Mouse (Mus musculus) testis, adult 2 months (tissue): ENCODE measurements at regions not wholly inside any gene's neighbourhood (a gene's known extent, or its start where the extent isn't known, plus 50 kb on each side); places are given as distances from the start of the nearest gene placed in this dataset.

Source experiments
- H3K27ac ChIP-seq: fragments of 200-500 bp; 2 replicates; pipeline ENCODE4 v1.5.1; 2012; ENCODE audit warnings: low read depth, low read length; ENCODE audit not compliant: control insufficient read depth, insufficient read depth
- H3K27me3 ChIP-seq: fragments of 200-500 bp; 2 replicates; pipeline ENCODE4 v1.6.1; 2012; ENCODE audit warnings: mild to moderate bottlenecking, low read length, moderate library complexity; ENCODE audit not compliant: control insufficient read depth, insufficient read depth
- H3K36me3 ChIP-seq: fragments of 200-500 bp; 2 replicates; pipeline ENCODE4 v1.6.1; 2012; ENCODE audit warnings: mild to moderate bottlenecking, low read length; ENCODE audit not compliant: control insufficient read depth, insufficient read depth
- H3K4me1 ChIP-seq: fragments of 200-500 bp; 2 replicates; pipeline ENCODE4 v1.6.1; 2012; ENCODE audit warnings: low read length; ENCODE audit not compliant: control insufficient read depth, insufficient read depth
- H3K4me3 ChIP-seq: fragments of 200-500 bp; 2 replicates; pipeline ENCODE4 v1.5.1; 2012; ENCODE audit warnings: low read depth, mild to moderate bottlenecking, low read length, moderate library complexity, mixed read lengths; ENCODE audit not compliant: control insufficient read depth
- CTCF ChIP-seq: fragments of 200-500 bp; IDR thresholded peaks from 2 replicates; pipeline ENCODE4 v1.5.1; 2012; ENCODE audit warnings: low read depth, mild to moderate bottlenecking, inconsistent platforms, low read length, moderate library complexity; ENCODE audit not compliant: control insufficient read depth, insufficient read depth, insufficient replicate concordance
- POLR2A ChIP-seq: fragments of 200-500 bp; IDR thresholded peaks from 2 replicates; pipeline ENCODE4 v1.6.1; 2012; ENCODE audit warnings: low read depth, mild to moderate bottlenecking, inconsistent platforms, low read length, moderate library complexity; ENCODE audit not compliant: control insufficient read depth

GRCm38 (mm10) chr10:19139234-19139633, 123.8 kb upstream of the Tnfaip3 start:
- H3K27ac ChIP-seq = no peak overlapping the region
- no peaks in the 10 kb centered on the region for H3K27me3 ChIP-seq
- no peak overlapping the region for H3K4me3 ChIP-seq
- no peak for TF ChIP-seq CTCF
- no peak for TF ChIP-seq POLR2A
- no peaks in the 10 kb centered on the region for H3K4me1 ChIP-seq
- H3K36me3 ChIP-seq = no peaks in the 10 kb centered on the region

GRCm38 (mm10) chr10:19138258-19138657, 122.8 kb upstream of the Tnfaip3 start:
- no peak for TF ChIP-seq CTCF
- no peaks in the 10 kb centered on the region for H3K27me3 ChIP-seq
- no peak overlapping the region for H3K27ac ChIP-seq

DNA sequence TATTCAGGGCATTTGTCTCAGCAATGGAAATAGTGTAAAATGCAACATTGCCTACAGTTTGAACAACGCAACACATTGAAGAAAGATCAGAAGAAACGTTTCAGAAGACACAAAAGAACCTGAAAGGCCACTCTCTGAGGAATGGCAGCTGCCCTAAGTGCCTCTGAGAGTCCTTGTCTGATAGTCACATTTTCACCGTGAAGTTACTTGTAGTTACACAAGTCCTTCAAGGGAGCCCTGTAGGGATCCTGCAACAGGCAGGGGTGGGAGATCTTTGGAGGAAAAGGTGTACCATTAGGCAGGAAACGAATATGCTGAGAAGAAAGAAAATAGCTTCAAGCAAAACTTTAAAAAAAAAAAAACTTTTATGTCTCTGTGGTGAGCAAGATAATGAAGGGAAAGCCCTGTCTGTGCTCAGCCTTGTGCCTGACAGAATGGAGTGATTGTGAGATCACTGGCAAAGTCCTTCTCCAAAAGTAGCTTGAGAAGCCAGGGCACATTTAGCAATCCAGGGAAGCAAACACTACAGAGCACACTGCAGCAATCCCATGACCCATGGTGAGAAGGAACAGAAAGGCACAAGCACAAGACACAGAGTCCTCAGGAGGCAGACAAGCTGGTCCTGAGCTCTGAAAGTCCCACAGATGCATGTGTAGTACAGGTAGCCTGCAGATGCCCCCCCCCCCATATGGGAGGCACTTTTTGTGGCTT, 112.3 kb upstream of the Tnfaip3 start:
- Histone ChIP-seq H3K27me3 (no peaks in the 10 kb centered on the region), H3K4me1 (no peaks in the 10 kb centered on the region), H3K27ac (no peak overlapping the region), H3K4me3 (no peak overlapping the region), H3K36me3 (no peaks in the 10 kb centered on the region)
- TF ChIP-seq CTCF = no peak
- no peak for TF ChIP-seq POLR2A

More at GRCm38 (mm10) chr10:19138258-19138657, 122.8 kb upstream of the Tnfaip3 start:
- H3K36me3 ChIP-seq = no peaks in the 10 kb centered on the region
- H3K4me1 ChIP-seq = no peaks in the 10 kb centered on the region
- H3K4me3 ChIP-seq = no peak overlapping the region

DNA sequence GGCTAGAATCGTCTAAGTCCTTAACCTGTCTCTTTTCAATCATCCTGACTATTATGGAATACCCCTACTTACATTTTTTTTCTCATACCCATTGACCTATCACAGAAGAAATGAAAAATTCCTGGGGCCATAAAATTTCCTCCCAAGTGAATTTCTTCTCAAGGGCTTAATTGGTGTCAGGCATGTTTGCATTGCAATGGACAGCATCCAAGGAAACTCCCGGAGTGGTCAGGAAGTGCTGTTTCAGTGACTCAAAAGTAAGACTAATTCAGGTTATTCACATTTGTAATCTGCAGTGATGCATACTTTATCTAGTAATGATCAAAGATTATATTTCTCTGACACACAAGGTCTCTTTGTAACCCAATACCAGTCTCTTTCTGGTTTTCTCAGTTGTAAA, 111.5 kb upstream of the Tnfaip3 start:
- Histone ChIP-seq H3K4me1 (no peaks in the 10 kb centered on the region), H3K27me3 (no peaks in the 10 kb centered on the region), H3K4me3 (no peak overlapping the region), H3K27ac (no peak overlapping the region), H3K36me3 (no peaks in the 10 kb centered on the region)
- no peak for TF ChIP-seq POLR2A
- TF ChIP-seq CTCF = no peak

DNA sequence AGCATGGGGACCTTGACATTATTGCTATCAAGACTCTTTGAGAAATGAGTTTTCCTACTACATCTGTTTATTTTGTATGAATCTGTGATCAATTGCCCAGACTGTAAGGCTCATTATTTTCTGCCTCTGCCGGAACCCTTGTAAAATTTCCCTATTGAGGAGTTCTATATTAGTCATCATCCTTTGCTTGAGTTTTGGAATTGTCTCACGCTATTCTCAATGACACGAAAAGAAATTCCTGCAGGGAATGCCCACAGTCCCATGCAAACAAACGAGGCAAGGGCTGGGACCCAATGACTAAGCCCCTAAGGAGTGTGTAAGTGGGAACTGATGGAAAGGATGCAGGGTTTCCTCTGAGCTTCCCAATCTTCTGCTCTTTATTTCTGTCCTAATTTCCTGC, 111.0 kb upstream of the Tnfaip3 start:
- no peaks in the 10 kb centered on the region for H3K27me3 ChIP-seq
- TF ChIP-seq CTCF (no peak), POLR2A (no peak)
- no peaks in the 10 kb centered on the region for H3K4me1 ChIP-seq
- no peak overlapping the region for H3K4me3 ChIP-seq
- H3K36me3 ChIP-seq = no peaks in the 10 kb centered on the region
- H3K27ac ChIP-seq = no peak overlapping the region

DNA sequence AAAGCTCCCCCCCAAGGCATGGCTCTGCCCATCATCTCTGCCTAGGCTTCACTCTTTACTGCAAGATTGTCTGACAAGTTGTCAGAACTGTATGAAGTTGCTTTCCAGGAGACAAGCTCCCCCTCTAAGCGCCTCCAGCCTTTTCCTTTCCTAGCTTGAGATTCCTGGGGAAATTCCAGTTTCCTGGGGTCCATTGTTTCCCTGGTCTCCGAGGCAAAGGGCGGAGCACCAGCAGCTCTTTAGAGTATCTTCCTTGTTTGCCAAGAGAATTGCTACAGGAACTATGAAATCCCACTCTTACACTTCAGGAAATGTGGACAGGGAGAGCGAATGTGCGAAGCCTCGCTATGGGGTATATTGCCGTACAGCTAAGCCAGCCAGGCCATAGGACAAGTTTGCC, 108.2 kb upstream of the Tnfaip3 start:
- no peaks in the 10 kb centered on the region for H3K36me3 ChIP-seq
- H3K27me3 ChIP-seq = no peaks in the 10 kb centered on the region
- H3K27ac ChIP-seq = no peak overlapping the region
- no peaks in the 10 kb centered on the region for H3K4me1 ChIP-seq
- peak overlapping the region; percentile 59; the same call in 1 of the 2 replicates for H3K4me3 ChIP-seq
- TF ChIP-seq POLR2A = no peak
- no peak for TF ChIP-seq CTCF

- H3K4me3 ChIP-seq = no peak overlapping the region
- TF ChIP-seq POLR2A (no peak), CTCF (no peak)
- no peaks in the 10 kb centered on the region for H3K27me3 ChIP-seq
- no peaks in the 10 kb centered on the region for H3K4me1 ChIP-seq
- H3K36me3 ChIP-seq = no peaks in the 10 kb centered on the region
- no peak overlapping the region for H3K27ac ChIP-seq
These were observed 106.8 kb upstream of the Tnfaip3 start for GRCm38 (mm10) chr10:19122221-19122620.
